Mouse (Mus musculus) neural tube, embryonic 11.5 days (tissue): Measurements from ENCODE around the gene Tmcc3. TPM values are rescaled to one million over a fixed set of nuclear protein-coding genes. Genes with fewer than 3 reads are reported as not detected.
"Not testable (repeated sequence)": the region's sequence is repeated elsewhere in the genome, so short reads cannot be mapped to it uniquely, and the experiment has no call there.

ENCODE experiments used
- ATAC-seq: fragments of 200-750 bp; cut with Nextera tagmentation; 2 replicates; pipeline ENCODE4 v1.8.0; 2017; ENCODE audit warnings: moderate number of reproducible peaks, mild to moderate bottlenecking, moderate TSS enrichment, moderate library complexity; ENCODE audit not compliant: insufficient read depth, low FRiP score, low TSS enrichment
- DNase-seq: peaks from one replicate; pipeline ENCODE4 v3.0.0-alpha.2; 2015; ENCODE audit warnings: low spot score
- H3K27ac ChIP-seq: fragments of 300-500 bp; sonication (generic); 2 replicates; pipeline ENCODE4 v1.5.1; 2014; ENCODE audit warnings: low read depth, mild to moderate bottlenecking, low read length
- H3K27me3 ChIP-seq: fragments of 300-500 bp; sonication (generic); 2 replicates; pipeline ENCODE4 v1.6.1; 2014; ENCODE audit warnings: mild to moderate bottlenecking, low read length, mixed read lengths; ENCODE audit not compliant: control insufficient read depth, insufficient read depth
- H3K36me3 ChIP-seq: fragments of 300-500 bp; sonication (generic); 2 replicates; pipeline ENCODE4 v1.6.1; 2014; ENCODE audit warnings: mild to moderate bottlenecking, low read length, moderate library complexity, mixed read lengths; ENCODE audit not compliant: control insufficient read depth, insufficient read depth
- H3K4me1 ChIP-seq: fragments of 300-500 bp; sonication (generic); 2 replicates; pipeline ENCODE4 v1.6.1; 2014; ENCODE audit warnings: low read length, mixed read lengths; ENCODE audit not compliant: control insufficient read depth, insufficient read depth
- H3K4me2 ChIP-seq: fragments of 300-500 bp; sonication (generic); 2 replicates; pipeline ENCODE4 v1.6.1; 2014; ENCODE audit warnings: low read depth, mild to moderate bottlenecking, moderate library complexity
- H3K4me3 ChIP-seq: fragments of 300-500 bp; sonication (generic); 2 replicates; pipeline ENCODE4 v1.5.1; 2014; ENCODE audit warnings: low read depth, low read length
- H3K9ac ChIP-seq: fragments of 300-500 bp; sonication (generic); 2 replicates; pipeline ENCODE4 v1.6.1; 2014; ENCODE audit warnings: mild to moderate bottlenecking, low read length
- H3K9me3 ChIP-seq: fragments of 300-500 bp; sonication (generic); 2 replicates; pipeline ENCODE4 v1.6.1; 2016; ENCODE audit warnings: low read length; ENCODE audit not compliant: control insufficient read depth
- WGBS: fragments of 180-500 bp; shearing (Covaris S2); extraction: QIAGEN DNeasy Blood & Tissue Kit; methylation state at CpG from one replicate; pipeline ENCODE4 v1.1.7; 2014; 5-methylcytosine and 5-hydroxymethylcytosine counted together
- polyA plus RNA-seq: library from polyadenylated mRNA; unstranded; fragments of >200 nt; fragmentation: Nextera tagmentation; extraction: Ambion mirVana; gene quantifications from 2 replicates; pipeline ENCODE4 v1.2.1, GENCODE M21; 2014

Gene Tmcc3
- polyA plus RNA-seq, 1 experiment from 2014 or later, result 6.1 TPM

DNA sequence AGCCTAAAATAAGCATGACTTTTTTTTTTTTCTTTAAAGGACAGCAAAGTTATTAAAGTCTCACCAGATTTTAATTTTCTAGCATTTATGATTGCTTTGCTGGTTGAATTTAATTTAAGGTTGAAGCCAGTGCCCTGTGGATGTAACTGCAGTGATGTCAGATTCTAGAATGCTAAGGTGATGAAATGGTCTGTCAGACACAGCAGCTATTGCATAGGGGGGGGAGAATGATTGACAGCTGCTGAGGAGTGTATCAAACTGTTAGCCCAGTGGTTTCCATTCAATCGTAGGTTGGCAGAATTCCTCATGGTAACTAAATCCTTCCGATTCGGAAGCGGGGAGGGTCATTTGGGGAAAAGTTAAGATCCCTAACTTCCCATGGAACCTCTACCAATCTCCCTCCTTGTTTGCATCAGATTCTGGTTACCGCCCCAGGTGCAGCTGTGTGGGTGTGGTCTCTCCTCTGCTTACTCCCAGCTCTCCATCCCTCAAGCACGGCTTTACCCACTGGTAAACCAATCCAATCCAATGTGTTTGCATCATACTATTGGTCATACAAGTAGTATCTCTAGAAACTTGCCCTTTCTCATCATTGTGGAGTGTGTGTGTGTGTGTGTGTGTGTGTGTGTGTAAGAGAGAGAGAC lies 221.5 kb downstream of the Tmcc3 start:
- WGBS, result 86% methylated on average over 6 of the region's 6 CpGs
- ATAC-seq (no peak), DNase-seq (no peak)
- Histone ChIP-seq H3K27ac (no peak overlapping the region), H3K9me3 (no peaks in the 10 kb centered on the region), H3K9ac (no peak overlapping the region), H3K4me3 (no peak overlapping the region), H3K36me3 (no peaks in the 10 kb centered on the region), H3K27me3 (no peaks in the 10 kb centered on the region), H3K4me1 (no peaks in the 10 kb centered on the region), H3K4me2 (no peak overlapping the region)

DNA sequence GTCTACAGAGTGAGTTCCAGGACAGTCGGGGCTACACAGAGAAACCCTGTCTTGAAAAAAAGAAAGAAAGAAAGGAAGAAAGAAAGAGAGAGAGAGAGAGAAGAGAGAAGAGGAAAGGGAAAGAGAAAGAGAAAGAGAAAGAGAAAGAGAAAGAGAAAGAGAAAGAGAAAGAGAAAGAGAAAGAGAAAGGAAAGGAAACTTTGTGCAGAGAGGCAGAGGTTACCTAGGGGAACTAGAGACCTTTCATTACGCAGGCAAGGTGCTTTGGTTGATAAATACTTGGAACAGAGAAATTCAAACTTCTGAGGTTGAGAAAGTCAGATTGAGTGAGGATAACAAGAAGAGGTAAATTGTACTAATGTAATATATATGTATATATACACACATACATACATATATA lies 226.9 kb downstream of the Tmcc3 start:
- not testable (repeated sequence) for H3K27me3 ChIP-seq, H3K9ac ChIP-seq, H3K36me3 ChIP-seq, H3K4me2 ChIP-seq, H3K9me3 ChIP-seq, ATAC-seq, H3K4me1 ChIP-seq, H3K4me3 ChIP-seq, DNase-seq, H3K27ac ChIP-seq
- WGBS, result 90% methylated on average over 2 of the region's 2 CpGs

DNA sequence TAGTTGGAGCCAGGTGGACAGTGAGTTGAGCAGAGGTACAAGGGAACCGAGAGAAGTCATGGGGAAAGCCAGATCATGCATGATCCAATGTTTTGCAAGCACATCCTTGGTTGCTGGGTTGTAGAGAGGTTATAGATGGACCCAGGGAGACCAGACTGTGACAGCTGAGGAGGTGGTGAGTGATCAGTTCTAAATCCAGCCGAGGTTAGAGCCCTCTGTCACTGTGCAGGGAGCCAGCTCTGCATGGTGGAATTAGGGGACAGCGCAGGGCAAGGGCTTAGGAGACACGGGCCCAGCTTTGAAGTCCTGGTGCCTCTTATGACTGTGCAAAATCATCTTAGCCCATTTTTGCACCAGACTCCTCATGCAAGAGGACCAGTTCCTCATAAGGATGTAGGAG lies 228.5 kb downstream of the Tmcc3 start:
- Histone ChIP-seq H3K4me1 (peaks cover 2% of the 10 kb centered on the region; the same call in 1 of the 2 replicates), H3K9ac (no peak overlapping the region), H3K9me3 (no peaks in the 10 kb centered on the region), H3K36me3 (no peaks in the 10 kb centered on the region; the same call in 1 of the 2 replicates), H3K27ac (no peak overlapping the region), H3K27me3 (no peaks in the 10 kb centered on the region), H3K4me2 (no peak overlapping the region), H3K4me3 (no peak overlapping the region)
- WGBS, result 84% methylated on average over 4 of the region's 4 CpGs
- DNase-seq (no peak), ATAC-seq (no peak)

DNA sequence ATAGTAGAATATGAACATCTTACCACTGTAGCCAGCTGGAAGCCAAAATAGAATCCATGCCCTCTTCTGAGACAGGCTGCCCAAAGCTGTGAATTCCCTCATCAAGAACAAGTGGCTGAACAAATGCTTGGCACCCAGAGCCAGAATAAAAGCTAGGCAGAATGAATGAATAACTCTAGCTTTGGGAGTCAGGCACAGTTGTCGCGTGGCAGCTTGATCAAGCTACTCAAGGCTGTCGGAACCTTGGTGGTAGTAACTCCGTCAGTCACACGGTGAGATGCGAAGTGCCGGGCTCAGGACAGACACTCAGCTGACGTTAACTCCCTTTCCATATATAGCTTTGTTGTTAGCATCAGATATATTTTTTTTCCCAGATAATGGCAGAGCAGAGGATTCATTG lies 232.2 kb downstream of the Tmcc3 start:
- 67% methylated on average over 8 of the region's 8 CpGs for WGBS
- Histone ChIP-seq H3K9ac (no peak overlapping the region), H3K27ac (no peak overlapping the region), H3K4me3 (no peak overlapping the region), H3K4me2 (no peak overlapping the region), H3K36me3 (no peaks in the 10 kb centered on the region; the same call in 1 of the 2 replicates), H3K4me1 (peaks cover 9% of the 10 kb centered on the region), H3K27me3 (no peaks in the 10 kb centered on the region), H3K9me3 (no peaks in the 10 kb centered on the region)
- no peak for DNase-seq
- no peak for ATAC-seq

DNA sequence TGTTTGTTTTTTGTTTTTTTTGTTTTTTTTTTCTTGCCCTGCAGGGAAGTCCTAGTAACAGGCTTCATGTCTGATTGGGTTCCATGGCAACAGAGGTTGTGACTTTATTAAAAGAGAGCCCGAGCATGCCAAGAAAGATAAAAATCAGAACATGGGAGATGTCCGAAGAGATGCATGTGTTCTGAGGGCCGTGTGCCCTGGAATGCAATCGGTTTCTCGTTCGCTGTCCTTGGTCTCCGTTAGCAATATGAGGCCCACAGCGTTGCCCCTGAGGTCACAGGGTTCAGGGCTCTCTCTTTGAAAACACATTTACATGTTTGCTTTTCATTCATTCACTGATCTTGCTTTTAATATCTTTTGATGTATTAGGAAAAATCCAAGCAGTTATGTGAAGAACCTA lies 233.1 kb downstream of the Tmcc3 start:
- no peak overlapping the region for H3K4me2 ChIP-seq
- ATAC-seq (no peak), DNase-seq (no peak)
- no peaks in the 10 kb centered on the region; the same call in 1 of the 2 replicates for H3K36me3 ChIP-seq
- H3K4me3 ChIP-seq, result no peak overlapping the region
- no peak overlapping the region for H3K9ac ChIP-seq
- no peaks in the 10 kb centered on the region for H3K27me3 ChIP-seq
- H3K4me1 ChIP-seq, result peaks cover 9% of the 10 kb centered on the region
- 15% methylated on average over 8 of the region's 8 CpGs for WGBS
- H3K9me3 ChIP-seq, result no peaks in the 10 kb centered on the region
- no peak overlapping the region for H3K27ac ChIP-seq

DNA sequence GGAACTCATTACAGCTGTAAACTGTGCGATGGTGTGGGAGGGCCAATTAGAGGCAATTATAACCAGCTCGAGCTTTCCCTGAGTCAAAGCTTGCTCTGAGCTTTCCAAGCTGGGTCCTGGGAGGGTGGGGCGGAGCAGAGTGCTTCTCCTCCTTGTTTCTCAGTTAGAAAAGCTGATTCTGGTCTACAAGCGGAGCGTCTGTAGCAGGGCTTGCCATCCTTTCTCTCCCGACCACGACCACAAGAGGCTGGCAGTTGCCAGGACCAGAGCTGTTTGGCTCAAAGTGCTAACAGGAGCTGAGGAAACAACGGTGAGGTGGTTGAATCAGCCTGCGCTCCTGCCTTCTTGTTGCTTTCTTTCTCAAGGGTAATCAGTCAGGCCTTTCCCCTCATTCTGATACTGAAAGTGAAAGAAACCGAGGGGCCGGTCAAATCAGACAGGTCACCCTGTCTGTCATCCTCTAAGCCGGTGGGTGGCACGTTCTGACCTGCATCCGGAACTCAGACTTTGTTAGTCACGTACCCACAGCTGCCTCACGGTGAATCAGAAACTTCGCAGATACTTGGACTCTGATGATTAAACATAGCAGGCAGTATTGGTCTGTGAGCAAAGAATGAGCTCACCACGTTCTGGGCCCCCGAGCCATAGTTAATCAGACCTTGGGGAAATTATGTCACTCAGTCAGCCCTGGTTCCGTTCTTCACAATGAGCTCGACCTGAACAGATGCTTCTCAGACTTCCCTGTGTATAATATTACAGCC lies 233.7 kb downstream of the Tmcc3 start:
- ATAC-seq (no peak), DNase-seq (peak; percentile 39)
- H3K9ac ChIP-seq, result peak overlapping the region; percentile 5; the same call in 1 of the 2 replicates
- peaks cover 9% of the 10 kb centered on the region for H3K4me1 ChIP-seq
- H3K4me3 ChIP-seq, result no peak overlapping the region
- peak overlapping the region; percentile 17 for H3K4me2 ChIP-seq
- no peak overlapping the region for H3K27ac ChIP-seq
- H3K36me3 ChIP-seq, result no peaks in the 10 kb centered on the region; the same call in 1 of the 2 replicates
- no peaks in the 10 kb centered on the region for H3K27me3 ChIP-seq
- H3K9me3 ChIP-seq, result no peaks in the 10 kb centered on the region
- 28% methylated on average over 21 of the region's 21 CpGs for WGBS

DNA sequence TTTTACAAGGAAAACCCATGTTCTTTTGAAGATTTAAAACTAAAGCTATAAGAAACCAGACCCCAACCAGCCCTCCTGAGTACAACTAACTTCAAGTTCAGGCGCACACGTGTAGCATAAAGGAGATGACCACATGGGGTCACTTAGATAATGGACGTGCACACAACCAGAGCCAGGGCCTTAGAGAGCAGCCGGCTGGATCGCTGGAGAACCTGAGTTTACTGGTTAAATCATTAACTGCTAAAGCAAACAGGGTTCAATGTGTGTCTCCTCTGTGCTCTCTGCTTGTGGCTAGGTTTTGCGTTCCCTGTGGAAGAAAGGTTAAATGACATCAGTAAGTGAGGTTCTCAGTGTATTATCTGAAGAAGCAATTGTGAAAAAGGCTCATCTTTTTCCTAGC lies 234.9 kb downstream of the Tmcc3 start:
- ATAC-seq, result no peak
- Histone ChIP-seq H3K4me3 (no peak overlapping the region), H3K27me3 (no peaks in the 10 kb centered on the region), H3K27ac (no peak overlapping the region), H3K9ac (no peak overlapping the region), H3K36me3 (no peaks in the 10 kb centered on the region; the same call in 1 of the 2 replicates), H3K4me1 (peaks cover 9% of the 10 kb centered on the region), H3K4me2 (no peak overlapping the region), H3K9me3 (no peaks in the 10 kb centered on the region)
- 41% methylated on average over 6 of the region's 6 CpGs for WGBS
- DNase-seq, result no peak

DNA sequence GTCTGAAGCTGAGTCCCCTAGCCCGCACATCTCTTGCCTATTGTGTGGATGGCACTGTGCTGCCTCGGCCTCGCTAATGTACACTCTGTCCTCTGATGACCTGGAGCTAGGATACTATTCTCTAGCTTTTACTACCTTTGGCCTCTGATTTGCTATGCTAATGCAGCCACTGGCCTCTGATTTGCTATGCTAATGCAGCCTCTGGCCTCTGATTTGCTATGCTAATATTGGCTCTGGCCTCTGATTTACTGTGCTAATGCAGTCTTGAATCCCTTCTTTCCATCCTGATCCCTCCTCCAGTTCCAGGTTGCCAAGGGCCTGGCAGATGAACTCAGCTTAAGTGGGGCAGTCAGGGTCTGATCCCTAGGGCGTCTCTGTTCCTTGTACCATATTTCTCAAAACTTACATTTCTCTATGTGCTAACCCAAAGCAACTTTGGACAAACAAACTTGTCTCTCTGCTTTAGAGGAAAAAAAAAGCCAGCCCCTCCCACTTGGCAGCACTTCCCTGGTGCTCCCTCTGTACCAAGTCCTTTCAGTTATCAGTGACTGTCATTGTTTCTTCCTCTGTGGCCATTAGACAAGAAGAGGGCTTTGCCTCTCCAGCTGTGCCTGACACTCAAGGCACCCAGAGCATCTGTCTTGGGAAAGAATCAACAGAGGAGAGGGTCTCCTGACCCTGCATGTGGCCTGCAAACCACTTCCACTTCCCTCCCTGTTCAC lies 237.9 kb downstream of the Tmcc3 start:
- Histone ChIP-seq H3K4me1 (peaks cover 9% of the 10 kb centered on the region), H3K9ac (no peak overlapping the region), H3K4me2 (no peak overlapping the region), H3K27me3 (no peaks in the 10 kb centered on the region), H3K9me3 (no peaks in the 10 kb centered on the region), H3K27ac (no peak overlapping the region), H3K36me3 (no peaks in the 10 kb centered on the region), H3K4me3 (no peak overlapping the region)
- 45% methylated on average over 4 of the region's 4 CpGs for WGBS
- DNase-seq (no peak), ATAC-seq (no peak)
